Mouse (Mus musculus) hindbrain, embryonic 10.5 days (tissue): Measurements from ENCODE around the gene Phf7. TPM values are rescaled to one million over a fixed set of nuclear protein-coding genes. Genes with fewer than 3 reads are reported as not detected.

Experiments
- DNase-seq: peaks from one replicate; pipeline ENCODE4 v3.0.0-alpha.2; 2017; ENCODE audit warnings: low spot score
- H3K27ac ChIP-seq: fragments of 300-500 bp; sonication (generic); 2 replicates; pipeline ENCODE4 v1.5.1; 2016; ENCODE audit warnings: mild to moderate bottlenecking, moderate library complexity
- H3K27me3 ChIP-seq: fragments of 300-500 bp; sonication (generic); 2 replicates; pipeline ENCODE4 v1.6.1; 2016; ENCODE audit warnings: mild to moderate bottlenecking; ENCODE audit not compliant: poor library complexity, insufficient read depth, severe bottlenecking
- H3K36me3 ChIP-seq: fragments of 300-500 bp; sonication (generic); 2 replicates; pipeline ENCODE4 v1.6.1; 2016; ENCODE audit warnings: mild to moderate bottlenecking, moderate library complexity
- H3K4me1 ChIP-seq: fragments of 300-500 bp; sonication (generic); replicated peaks from 2 replicates; pipeline ENCODE4 v1.6.1; 2016; ENCODE audit warnings: mild to moderate bottlenecking
- H3K4me3 ChIP-seq: fragments of 300-500 bp; sonication (generic); 2 replicates; pipeline ENCODE4 v1.5.1; 2016; ENCODE audit warnings: mild to moderate bottlenecking, moderate library complexity
- H3K9me3 ChIP-seq: fragments of 300-500 bp; sonication (generic); 2 replicates; pipeline ENCODE4 v1.6.1; 2016; ENCODE audit warnings: mild to moderate bottlenecking, moderate library complexity
- WGBS: fragments of 180-500 bp; shearing (Covaris S2); methylation state at CpG from one replicate; pipeline ENCODE4 v1.1.7; 2016; 5-methylcytosine and 5-hydroxymethylcytosine counted together
- polyA plus RNA-seq: library from polyadenylated mRNA; unstranded; fragments of >200 nt; fragmentation: Nextera tagmentation; extraction: Ambion mirVana; gene quantifications from 2 replicates; pipeline ENCODE4 v1.2.1, GENCODE M21; 2016

Gene Phf7
- polyA plus RNA-seq, 1 experiment from 2014 or later: 13.1 TPM

- H3K36me3 ChIP-seq: 0 out of 2 replicates have a peak, but pooled peaks cover 5% of the 10 kb centered on the region
- 75% methylated on average over 4 of the region's 4 CpGs for WGBS
Observed at GRCm38 (mm10) chr14:31226978-31227377, 24.1 kb downstream of the Phf7 start.

GRCm38 (mm10) chr14:31217666-31218065 lies 33.5 kb downstream of the Phf7 start, which contains the start of gene Sema3g:
Gene Sema3g (plus strand): TSS chr14:31217860.
- peak; percentile 71 for DNase-seq
- peak within 1 kb of the TSS; percentile 60 for H3K27ac ChIP-seq
- H3K9me3 ChIP-seq: no peaks in the 10 kb centered on the region
- peak within 1 kb of the TSS; percentile 25 for H3K4me3 ChIP-seq
- H3K36me3 ChIP-seq: no peaks in the 10 kb centered on the region
- H3K27me3 ChIP-seq: peaks cover 5% of the 10 kb centered on the region; the same call in 1 of the 2 replicates
- WGBS: 18% methylated on average over 11 of the region's 11 CpGs
- peaks cover 60% of the 10 kb centered on the region for H3K4me1 ChIP-seq

More at GRCm38 (mm10) chr14:31226978-31227377, 24.1 kb downstream of the Phf7 start:
- no peaks in the 10 kb centered on the region for H3K9me3 ChIP-seq
- H3K4me3 ChIP-seq: no peak overlapping the region
- 0 out of 2 replicates have a peak, but pooled peaks cover 4% of the 10 kb centered on the region for H3K27me3 ChIP-seq
- H3K27ac ChIP-seq: peak overlapping the region; percentile 24; the same call in 1 of the 2 replicates
- DNase-seq: no peak
- H3K4me1 ChIP-seq: peaks cover 31% of the 10 kb centered on the region

GRCm38 (mm10) chr14:31216846-31217245 lies 34.3 kb downstream of the Phf7 start, which contains the start of gene Nisch:
Gene Nisch (minus strand): TSS chr14:31216946.
- 60% methylated on average over 2 of the region's 2 CpGs for WGBS
- Histone ChIP-seq H3K4me1 (peaks cover 58% of the 10 kb centered on the region), H3K4me3 (peak within 1 kb of the TSS; percentile 25), H3K27ac (peak within 1 kb of the TSS; percentile 60), H3K36me3 (no peaks in the 10 kb centered on the region), H3K9me3 (no peaks in the 10 kb centered on the region), H3K27me3 (peaks cover 5% of the 10 kb centered on the region; the same call in 1 of the 2 replicates)
- no peak for DNase-seq

GRCm38 (mm10) chr14:31215157-31216002 lies 35.7 kb downstream of the Phf7 start:
- Histone ChIP-seq H3K27me3 (peaks cover 5% of the 10 kb centered on the region; the same call in 1 of the 2 replicates), H3K4me3 (no peak overlapping the region), H3K36me3 (no peaks in the 10 kb centered on the region), H3K9me3 (no peaks in the 10 kb centered on the region), H3K4me1 (peaks cover 45% of the 10 kb centered on the region), H3K27ac (peak overlapping the region; percentile 60)
- whole genome bisulfite sequencing: 34% methylated on average over 15 of the region's 15 CpGs
- peak; percentile 69 for DNase-seq

- Histone ChIP-seq H3K27me3 (peaks cover 5% of the 10 kb centered on the region; the same call in 1 of the 2 replicates), H3K36me3 (no peaks in the 10 kb centered on the region), H3K27ac (no peak overlapping the region), H3K4me3 (no peak overlapping the region), H3K4me1 (peaks cover 43% of the 10 kb centered on the region), H3K9me3 (no peaks in the 10 kb centered on the region)
- no peak for DNase-seq
- WGBS: 88% methylated on average over 3 of the region's 3 CpGs
Observed at GRCm38 (mm10) chr14:31214684-31215083, 36.4 kb downstream of the Phf7 start.

- WGBS: 71% methylated on average over 8 of the region's 8 CpGs
- peaks cover 5% of the 10 kb centered on the region; the same call in 1 of the 2 replicates for H3K27me3 ChIP-seq
- DNase-seq: no peak
- no peaks in the 10 kb centered on the region for H3K9me3 ChIP-seq
- H3K4me3 ChIP-seq: no peak overlapping the region
- no peak overlapping the region for H3K27ac ChIP-seq
- H3K36me3 ChIP-seq: no peaks in the 10 kb centered on the region
- peaks cover 39% of the 10 kb centered on the region for H3K4me1 ChIP-seq
Observed at GRCm38 (mm10) chr14:31213868-31214267, 37.2 kb downstream of the Phf7 start.

GRCm38 (mm10) chr14:31212499-31212898 lies 38.6 kb downstream of the Phf7 start:
- Histone ChIP-seq H3K27me3 (peaks cover 10% of the 10 kb centered on the region; the same call in 1 of the 2 replicates), H3K9me3 (no peaks in the 10 kb centered on the region), H3K4me1 (peaks cover 29% of the 10 kb centered on the region), H3K4me3 (no peak overlapping the region), H3K36me3 (no peaks in the 10 kb centered on the region), H3K27ac (no peak overlapping the region)
- DNase-seq: no peak
- 86% methylated on average over 3 of the region's 3 CpGs for WGBS

GRCm38 (mm10) chr14:31211854-31212253 lies 39.3 kb downstream of the Phf7 start:
- Histone ChIP-seq H3K4me3 (no peak overlapping the region), H3K9me3 (no peaks in the 10 kb centered on the region), H3K27me3 (peaks cover 10% of the 10 kb centered on the region; the same call in 1 of the 2 replicates), H3K4me1 (peaks cover 29% of the 10 kb centered on the region), H3K27ac (no peak overlapping the region), H3K36me3 (no peaks in the 10 kb centered on the region)
- 88% methylated on average over 6 of the region's 6 CpGs for WGBS
- DNase-seq: no peak

GRCm38 (mm10) chr14:31209133-31209557 lies 42.0 kb downstream of the Phf7 start:
- Histone ChIP-seq H3K9me3 (no peaks in the 10 kb centered on the region), H3K4me3 (no peak overlapping the region), H3K36me3 (peaks cover 13% of the 10 kb centered on the region), H3K27me3 (peaks cover 5% of the 10 kb centered on the region; the same call in 1 of the 2 replicates), H3K4me1 (peaks cover 28% of the 10 kb centered on the region), H3K27ac (no peak overlapping the region)
- 73% methylated on average over 4 of the region's 4 CpGs for WGBS
- no peak for DNase-seq

- WGBS: 84% methylated on average over 2 of the region's 2 CpGs
- DNase-seq: no peak
- peak within 1 kb of the TSS; percentile 98 for H3K27ac ChIP-seq
Observed at GRCm38 (mm10) chr14:31208084-31208483, 43.0 kb downstream of the Phf7 start, which contains the start of gene Tnnc1. Gene Tnnc1 (plus strand): TSS chr14:31208312.

GRCm38 (mm10) chr14:31207070-31207830 lies 43.9 kb downstream of the Phf7 start:
- H3K4me3 ChIP-seq: peak overlapping the region; percentile 89
- H3K36me3 ChIP-seq: peaks cover 32% of the 10 kb centered on the region
- DNase-seq: no peak
- H3K27ac ChIP-seq: peak overlapping the region; percentile 98
- peaks cover 29% of the 10 kb centered on the region for H3K4me1 ChIP-seq
- 82% methylated on average over 13 of the region's 13 CpGs for WGBS
- H3K27me3 ChIP-seq: peaks cover 5% of the 10 kb centered on the region; the same call in 1 of the 2 replicates
- no peaks in the 10 kb centered on the region for H3K9me3 ChIP-seq

More at GRCm38 (mm10) chr14:31208084-31208483, 43.0 kb downstream of the Phf7 start, which contains the start of gene Tnnc1:
- Histone ChIP-seq H3K27me3 (peaks cover 5% of the 10 kb centered on the region; the same call in 1 of the 2 replicates), H3K36me3 (peaks cover 23% of the 10 kb centered on the region), H3K4me1 (peaks cover 31% of the 10 kb centered on the region), H3K9me3 (no peaks in the 10 kb centered on the region), H3K4me3 (peak within 1 kb of the TSS; percentile 89)

- 0% methylated on average over 48 of the region's 48 CpGs for WGBS
- peak; percentile 93 for DNase-seq
- Histone ChIP-seq H3K27ac (peak overlapping the region; percentile 98), H3K4me1 (peaks cover 29% of the 10 kb centered on the region), H3K4me3 (peak overlapping the region; percentile 89), H3K27me3 (peaks cover 5% of the 10 kb centered on the region; the same call in 1 of the 2 replicates), H3K9me3 (no peaks in the 10 kb centered on the region), H3K36me3 (peaks cover 39% of the 10 kb centered on the region)
Observed at GRCm38 (mm10) chr14:31206472-31206981, 44.6 kb downstream of the Phf7 start.
